Mouse (Mus musculus) E14TG2a.4 (cell line): ENCODE measurements around the gene Des.

Experiments
- CTCF ChIP-seq: conservative IDR thresholded peaks from 2 replicates; pipeline ENCODE4 v1.5.1; 2014; ENCODE audit warnings: low read length
- NANOG ChIP-seq: IDR thresholded peaks from 2 replicates; pipeline ENCODE4 v1.6.1; 2014; ENCODE audit warnings: borderline replicate concordance, low read length, mixed read lengths
- POU5F1 ChIP-seq: IDR thresholded peaks from 2 replicates; pipeline ENCODE4 v1.6.1; 2014; ENCODE audit warnings: low read length, borderline replicate concordance

DNA sequence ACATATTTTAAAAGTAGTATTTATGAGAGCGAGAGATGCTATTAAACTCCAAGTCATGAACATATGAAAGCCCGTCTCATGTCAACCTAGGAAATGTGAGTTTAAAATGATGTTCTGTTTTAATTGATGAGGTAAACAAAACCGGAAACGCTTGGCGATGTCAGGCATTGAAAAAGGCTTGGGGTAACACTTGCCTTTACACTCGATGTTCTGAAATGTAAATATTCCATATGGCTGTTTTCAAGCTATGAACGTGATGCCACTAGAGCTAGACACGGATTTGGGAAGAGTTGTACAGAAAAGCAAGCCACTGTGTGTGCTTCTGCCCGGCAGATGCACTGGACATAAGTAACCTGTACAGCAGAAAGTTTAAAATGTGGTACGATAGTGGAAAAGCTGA, 41.0 kb upstream of the Des start:
- TF ChIP-seq CTCF (no peak), NANOG (no peak), POU5F1 (no peak)
